Mouse (Mus musculus) stomach, postnatal 0 days (tissue): ENCODE data around the gene Camk2n1. TPM values are rescaled to one million over a fixed set of nuclear protein-coding genes. Genes with fewer than 3 reads are reported as not detected.

ENCODE experiments used
- ATAC-seq: fragments of 200-750 bp; cut with Nextera tagmentation; 2 replicates; pipeline ENCODE4 v1.8.0; 2017; ENCODE audit not compliant: low FRiP score, low TSS enrichment
- DNase-seq: peaks from one replicate; pipeline ENCODE4 v3.0.0-alpha.2; 2016; ENCODE audit warnings: low spot score
- H3K27ac ChIP-seq: fragments of 300-500 bp; sonication (generic); replicated peaks from 2 replicates; pipeline ENCODE4 v1.5.1; 2014; ENCODE audit warnings: mild to moderate bottlenecking, control low read depth
- H3K27me3 ChIP-seq: fragments of 300-500 bp; sonication (generic); 2 replicates; pipeline ENCODE4 v1.6.1; 2014; ENCODE audit warnings: low read length; ENCODE audit not compliant: control insufficient read depth, insufficient read depth
- H3K36me3 ChIP-seq: fragments of 300-500 bp; sonication (generic); 2 replicates; pipeline ENCODE4 v1.6.1; 2014; ENCODE audit warnings: low read length, mixed read lengths; ENCODE audit not compliant: control insufficient read depth, insufficient read depth
- H3K4me1 ChIP-seq: fragments of 300-500 bp; sonication (generic); replicated peaks from 2 replicates; pipeline ENCODE4 v1.6.1; 2014; ENCODE audit warnings: antibody characterized with exemption; ENCODE audit not compliant: control insufficient read depth, insufficient read depth
- H3K4me2 ChIP-seq: fragments of 300-500 bp; sonication (generic); replicated peaks from 2 replicates; pipeline ENCODE4 v1.6.1; 2014; ENCODE audit warnings: low read depth, mild to moderate bottlenecking, control low read depth, moderate library complexity
- H3K4me3 ChIP-seq: fragments of 300-500 bp; sonication (generic); 2 replicates; pipeline ENCODE4 v1.5.1; 2014; ENCODE audit warnings: low read depth, low read length, control low read depth
- H3K9ac ChIP-seq: fragments of 300-500 bp; sonication (generic); 2 replicates; pipeline ENCODE4 v1.6.1; 2014; ENCODE audit warnings: mild to moderate bottlenecking, low read length, control low read depth, mixed read lengths
- H3K9me3 ChIP-seq: fragments of 300-500 bp; sonication (generic); 2 replicates; pipeline ENCODE4 v1.6.1; 2016; ENCODE audit warnings: low read length; ENCODE audit not compliant: control insufficient read depth
- CTCF ChIP-seq: IDR thresholded peaks from 2 replicates; pipeline ENCODE4 v1.5.1; 2016; ENCODE audit warnings: antibody characterized with exemption, low read depth, mild to moderate bottlenecking, moderate library complexity
- EP300 ChIP-seq: optimal IDR thresholded peaks from 2 replicates; pipeline ENCODE3; 2016; ENCODE audit warnings: antibody characterized with exemption
- WGBS: fragments of 180-500 bp; shearing (Covaris S2); extraction: QIAGEN DNeasy Blood & Tissue Kit; methylation state at CpG from one replicate; pipeline ENCODE4 v1.1.7; 2014; 5-methylcytosine and 5-hydroxymethylcytosine counted together
- polyA plus RNA-seq: library from polyadenylated mRNA; unstranded; fragments of >200 nt; fragmentation: Nextera tagmentation; extraction: Ambion mirVana; gene quantifications from 2 replicates; pipeline ENCODE4 v1.2.1, GENCODE M21; 2015

Gene Camk2n1
- polyA plus RNA-seq, 1 experiment from 2014 or later, result 4.5 TPM

DNA sequence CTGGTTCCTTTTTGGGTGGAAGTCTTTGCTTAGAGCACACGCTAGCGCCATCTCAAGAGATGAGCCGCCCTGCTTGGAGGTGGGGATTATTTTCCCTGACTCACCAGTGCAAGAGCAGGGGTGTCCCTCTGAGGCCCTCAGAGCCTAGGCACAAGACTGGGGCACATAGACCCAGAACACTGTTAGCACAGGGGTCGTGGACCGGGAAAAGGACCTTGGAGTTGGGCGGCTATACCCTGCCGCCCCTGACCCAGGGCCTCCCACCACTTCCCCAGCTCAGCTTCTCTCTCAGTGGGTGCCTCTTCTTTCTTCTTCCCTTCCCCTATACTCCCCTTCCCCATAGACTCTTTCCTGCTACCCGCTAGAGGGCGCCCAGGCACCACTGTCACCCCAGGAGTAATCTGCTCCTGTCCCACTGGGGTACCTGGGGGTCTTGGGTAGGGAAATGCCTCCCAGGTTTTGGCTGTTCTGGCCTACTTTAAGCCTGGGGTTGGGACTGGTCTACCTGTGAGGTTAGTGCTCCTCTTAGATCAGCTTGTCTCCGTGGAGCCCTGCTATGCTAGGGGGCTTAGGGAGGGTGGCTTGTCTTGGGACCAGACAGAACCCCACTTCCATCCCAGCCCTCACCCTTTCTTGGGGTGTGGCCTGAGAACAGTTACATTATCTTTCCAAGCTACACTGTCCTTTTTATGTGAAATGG is 51.2 kb downstream of the Camk2n1 start:
- no peak overlapping the region for H3K4me2 ChIP-seq
- no peak overlapping the region for H3K27ac ChIP-seq
- TF ChIP-seq EP300 (no peak), CTCF (peak; percentile 76)
- no peaks in the 10 kb centered on the region for H3K9me3 ChIP-seq
- H3K9ac ChIP-seq, result no peak overlapping the region
- no peak for DNase-seq
- H3K36me3 ChIP-seq, result no peaks in the 10 kb centered on the region
- H3K4me1 ChIP-seq, result no peaks in the 10 kb centered on the region
- WGBS, result 13% methylated on average over 9 of the region's 10 CpGs
- no peak for ATAC-seq
- H3K4me3 ChIP-seq, result no peak overlapping the region
- H3K27me3 ChIP-seq, result no peaks in the 10 kb centered on the region

DNA sequence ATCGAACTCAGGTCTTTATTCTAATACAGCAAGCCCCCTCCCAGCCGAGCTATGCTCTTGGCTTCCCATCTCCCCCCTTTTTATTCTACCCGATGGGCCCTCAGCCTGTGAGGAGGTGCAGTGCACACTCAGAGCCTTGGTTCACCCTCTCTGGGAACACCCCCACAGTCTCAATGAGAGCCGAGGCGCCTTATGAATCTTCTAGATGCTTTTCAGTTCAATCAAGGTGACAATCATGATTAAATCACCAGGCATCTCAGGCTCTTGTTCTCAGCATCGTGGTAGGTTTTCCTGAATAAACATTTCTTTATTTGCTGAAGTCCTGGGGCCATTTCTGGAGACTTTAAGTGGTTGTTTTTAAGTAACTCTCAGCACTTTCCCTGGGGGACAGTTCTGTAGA is 53.8 kb downstream of the Camk2n1 start:
- TF ChIP-seq CTCF, result no peak
- no peak for ATAC-seq
- no peak overlapping the region for H3K4me3 ChIP-seq
- H3K27ac ChIP-seq, result no peak overlapping the region
- 50% methylated on average over 6 of the region's 6 CpGs for WGBS
- H3K4me2 ChIP-seq, result no peak overlapping the region
- H3K4me1 ChIP-seq, result no peaks in the 10 kb centered on the region
- H3K9ac ChIP-seq, result no peak overlapping the region
- no peak for DNase-seq
- no peaks in the 10 kb centered on the region for H3K9me3 ChIP-seq
- H3K27me3 ChIP-seq, result no peaks in the 10 kb centered on the region
- no peaks in the 10 kb centered on the region for H3K36me3 ChIP-seq

Other genes with a start within 250 kb of the Camk2n1 start
- 74.7 and 75.4 TPM in 2 replicates for gene Hp1bp3, start 238.0 kb upstream of the Camk2n1 start, polyA plus RNA-seq
- 0.19 and 0.25 TPM in 2 replicates for gene Sh2d5, start 203.9 kb upstream of the Camk2n1 start, polyA plus RNA-seq
- gene Kif17, start 203.9 kb upstream of the Camk2n1 start, polyA plus RNA-seq, result 0.21 and 0.39 TPM in 2 replicates
- gene Ddost, start 149.6 kb upstream of the Camk2n1 start, polyA plus RNA-seq, result 253 and 258 TPM in 2 replicates
- gene Pink1, start 128.0 kb upstream of the Camk2n1 start, polyA plus RNA-seq, result 62.1 and 77.1 TPM in 2 replicates
- 12.5 and 15.2 TPM in 2 replicates for gene Cda, start 86.3 kb upstream of the Camk2n1 start, polyA plus RNA-seq
- 0.07 TPM in 1 of 2 replicates, not detected in the other for gene Fam43b, start 57.8 kb upstream of the Camk2n1 start, polyA plus RNA-seq
- 17.1 and 18.7 TPM in 2 replicates for gene Mul1, start 19.6 kb upstream of the Camk2n1 start, polyA plus RNA-seq
- gene Vwa5b1, start 181.6 kb downstream of the Camk2n1 start, polyA plus RNA-seq, result 0.10 and 0.16 TPM in 2 replicates